Mouse (Mus musculus) left cerebral cortex, adult 2 months (tissue): ENCODE results near the gene Rnf145. TPM values are rescaled to one million over a fixed set of nuclear protein-coding genes. Genes with fewer than 3 reads are reported as not detected.

ENCODE experiments used
- DNase-seq, 2 experiments: peaks; one replicate each; pipeline ENCODE4 v3.0.0; 2021 to 2022; ENCODE audit warnings: low spot score in 2 of 2, mixed read lengths in 1 of 2; ENCODE audit errors: extremely low spot score in 1 of 2
- H3K27ac ChIP-seq: fragments of 200-600 bp; 2 replicates; pipeline ENCODE4 v1.8.1; 2022
- H3K4me3 ChIP-seq: fragments of 200-600 bp; 2 replicates; pipeline ENCODE4 v1.8.1; 2022
- CTCF ChIP-seq: fragments of 200-600 bp; IDR thresholded peaks from 2 replicates; pipeline ENCODE4 v1.8.1; 2022; ENCODE audit warnings: antibody characterized with exemption, mild to moderate bottlenecking, moderate library complexity
- intact Hi-C: fragments of 180-260 bp; cut with DNase I; formaldehyde crosslinking; loops from one replicate; pipeline ENCODE4 v1.15.1; 2025
- microRNA-seq, 2 experiments: library from miRNA; unstranded; fragments of <30 nt; microRNA quantifications; one replicate each; pipeline ENCODE4 v1.2.0; 2021
- total RNA-seq, 2 experiments: library from RNA; stranded (reverse); gene quantifications; 2 replicates each; pipeline ENCODE4 v1.2.3; 2021

Rnf145 gene
- total RNA-seq, 2 experiments from 2014 or later: 82.0 to 97.8 TPM

DNA sequence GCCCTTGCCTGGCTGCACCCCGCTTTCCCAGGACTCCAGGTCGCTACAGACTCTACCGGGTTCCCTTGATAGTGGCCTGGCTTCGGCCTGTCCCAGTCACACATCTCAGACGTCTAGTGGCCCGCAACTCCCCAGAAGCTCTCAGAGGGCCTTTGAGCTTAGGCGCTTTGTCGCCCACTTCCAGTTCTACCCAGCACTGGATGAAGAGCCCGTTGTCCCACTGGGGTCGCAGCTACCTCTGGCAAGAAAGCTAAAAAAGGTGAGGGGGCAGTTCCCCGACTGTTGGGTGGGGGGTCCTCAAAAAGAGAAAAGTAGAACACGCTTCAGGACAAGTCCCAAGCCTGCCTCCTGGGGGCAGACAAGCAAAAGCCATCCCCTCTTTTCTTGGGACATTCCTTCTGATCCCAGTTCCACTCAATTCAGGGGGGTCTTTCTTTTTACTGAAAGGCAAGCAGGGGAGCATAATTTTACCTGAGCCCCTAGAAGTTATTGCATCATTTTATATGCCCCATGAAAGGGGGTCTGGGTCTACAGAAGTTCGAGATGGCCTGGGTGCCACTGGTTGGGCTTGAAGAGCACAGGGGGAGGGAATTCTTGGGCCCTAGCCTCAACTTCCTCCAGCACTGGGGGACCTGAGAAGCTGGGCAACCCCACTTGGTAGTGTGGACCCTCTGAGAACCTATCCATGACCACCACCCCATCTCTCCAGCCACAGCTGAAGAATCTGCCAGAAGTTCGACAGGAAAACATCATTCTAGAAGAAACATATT lies 94.8 kb downstream of the Rnf145 start:
- TF ChIP-seq CTCF: peak; percentile 28
- DNase-seq: no peak
- Histone ChIP-seq H3K27ac (no peak overlapping the region), H3K4me3 (no peak overlapping the region)
- intact Hi-C loops: loop anchor here (5.0 to 10.0 kb wide), 3 partner anchors 219 to 1269 kb away; no protein-coding TSS in a partner anchor

Small RNAs within 50 kb of the gene (microRNA-seq; reads per million reads assigned to microRNA genes)
- gene Gm22121: 0 reads per million in 2 experiments

Other genes with a start within 250 kb of the Rnf145 start
- gene Il12b, start 118.9 kb upstream of the Rnf145 start, total RNA-seq: not detected
- gene Ublcp1, start 48.5 kb upstream of the Rnf145 start, total RNA-seq: 10 to 100 TPM; 45.7 to 50.1 TPM
- 1 to 10 TPM; 3.3 to 3.6 TPM for gene Ebf1, start 98.4 kb downstream of the Rnf145 start, total RNA-seq